Mouse (Mus musculus) limb, embryonic 14.5 days (tissue): Measurements from ENCODE around the gene Gse1. TPM values are rescaled to one million over a fixed set of nuclear protein-coding genes. Genes with fewer than 3 reads are reported as not detected.

Experiments
- ATAC-seq: fragments of 200-750 bp; cut with Nextera tagmentation; 2 replicates; pipeline ENCODE4 v1.8.0; 2017; ENCODE audit warnings: low read depth, moderate number of reproducible peaks, moderate TSS enrichment; ENCODE audit not compliant: low FRiP score
- DNase-seq: peaks from one replicate; pipeline ENCODE4 v3.0.0-alpha.2; 2015; ENCODE audit warnings: low spot score
- H3K27ac ChIP-seq: fragments of 300-500 bp; sonication (generic); replicated peaks from 2 replicates; pipeline ENCODE4 v1.5.1; 2014; ENCODE audit warnings: low read depth, mild to moderate bottlenecking, low read length, moderate library complexity, mixed read lengths
- H3K27me3 ChIP-seq: fragments of 300-500 bp; sonication (generic); 2 replicates; pipeline ENCODE4 v1.6.1; 2014; ENCODE audit warnings: low read length, mixed read lengths; ENCODE audit not compliant: control insufficient read depth, insufficient read depth
- H3K36me3 ChIP-seq: fragments of 300-500 bp; sonication (generic); 2 replicates; pipeline ENCODE4 v1.6.1; 2014; ENCODE audit warnings: mild to moderate bottlenecking, low read length, moderate library complexity, mixed read lengths; ENCODE audit not compliant: control insufficient read depth, insufficient read depth
- H3K4me1 ChIP-seq: fragments of 300-500 bp; sonication (generic); 2 replicates; pipeline ENCODE4 v1.6.1; 2014; ENCODE audit warnings: antibody characterized with exemption, low read length, mixed read lengths; ENCODE audit not compliant: control insufficient read depth, insufficient read depth
- H3K4me2 ChIP-seq: fragments of 300-500 bp; sonication (generic); replicated peaks from 2 replicates; pipeline ENCODE4 v1.6.1; 2014; ENCODE audit warnings: low read depth, mild to moderate bottlenecking, low read length, moderate library complexity; ENCODE audit not compliant: severe bottlenecking
- H3K4me3 ChIP-seq: fragments of 300-500 bp; sonication (generic); replicated peaks from 2 replicates; pipeline ENCODE4 v1.5.1; 2014; ENCODE audit warnings: low read length
- H3K9ac ChIP-seq: fragments of 300-500 bp; sonication (generic); 2 replicates; pipeline ENCODE4 v1.6.1; 2014; ENCODE audit warnings: mild to moderate bottlenecking, low read depth, low read length, moderate library complexity; ENCODE audit not compliant: severe bottlenecking
- H3K9me3 ChIP-seq: fragments of 300-500 bp; sonication (generic); 2 replicates; pipeline ENCODE4 v1.6.1; 2016; ENCODE audit warnings: low read length; ENCODE audit not compliant: control insufficient read depth
- POLR2A ChIP-seq: fragments of 200-500 bp; IDR thresholded peaks from 2 replicates; pipeline ENCODE4 v1.8.0; 2012; ENCODE audit warnings: inconsistent platforms, mild to moderate bottlenecking, moderate library complexity, borderline replicate concordance; ENCODE audit not compliant: insufficient read depth, insufficient read length; ENCODE audit errors: extremely low read depth
- WGBS: fragments of 180-500 bp; shearing (Covaris S2); extraction: QIAGEN DNeasy Blood & Tissue Kit; methylation state at CpG from one replicate; pipeline ENCODE4 v1.1.7; 2014; 5-methylcytosine and 5-hydroxymethylcytosine counted together
- polyA plus RNA-seq, 2 experiments: library from polyadenylated mRNA; depleted of rRNA in 1 of 2; stranded (reverse) in 1 of 2; unstranded in 1 of 2; fragments of >200 nt; fragmentation: Nextera tagmentation in 1 of 2; extraction: Ambion mirVana in 1 of 2; gene quantifications; 2 replicates each; pipeline versions ENCODE4 v1.2.1 to v1.2.3; 2012 to 2014

Gse1 gene
- polyA plus RNA-seq, 2 experiments: 10.3 to 32.6 TPM

- TF ChIP-seq POLR2A: no peak
- Histone ChIP-seq H3K27ac (no peak overlapping the region), H3K9ac (no peak overlapping the region), H3K4me1 (peaks cover 70% of the 10 kb centered on the region), H3K4me3 (no peak overlapping the region), H3K9me3 (no peaks in the 10 kb centered on the region), H3K27me3 (no peaks in the 10 kb centered on the region), H3K4me2 (peak overlapping the region; percentile 20; the same call in 1 of the 2 replicates), H3K36me3 (no peaks in the 10 kb centered on the region)
- ATAC-seq: no peak
- WGBS: 22% methylated on average over 21 of the region's 21 CpGs
- DNase-seq: no peak
Measured at GRCm38 (mm10) chr8:120261338-120262120, 33.3 kb downstream of the Gse1 start.

GRCm38 (mm10) chr8:120263879-120264278, 35.6 kb downstream of the Gse1 start:
- ATAC-seq (no peak), DNase-seq (no peak)
- H3K27me3 ChIP-seq: no peaks in the 10 kb centered on the region
- H3K4me2 ChIP-seq: no peak overlapping the region
- WGBS: 80% methylated on average over 5 of the region's 5 CpGs
- H3K4me3 ChIP-seq: no peak overlapping the region
- H3K9ac ChIP-seq: no peak overlapping the region
- peaks cover 85% of the 10 kb centered on the region for H3K4me1 ChIP-seq
- H3K36me3 ChIP-seq: no peaks in the 10 kb centered on the region
- H3K27ac ChIP-seq: no peak overlapping the region; the same call in 1 of the 2 replicates
- TF ChIP-seq POLR2A: no peak
- H3K9me3 ChIP-seq: no peaks in the 10 kb centered on the region

- WGBS: 13% methylated on average over 13 of the region's 13 CpGs
- peaks cover 85% of the 10 kb centered on the region for H3K4me1 ChIP-seq
- H3K27me3 ChIP-seq: no peaks in the 10 kb centered on the region
- H3K9me3 ChIP-seq: no peaks in the 10 kb centered on the region
- H3K9ac ChIP-seq: peak overlapping the region; percentile 34
- TF ChIP-seq POLR2A: no peak
- peak overlapping the region; percentile 43 for H3K4me2 ChIP-seq
- H3K27ac ChIP-seq: peak overlapping the region; percentile 88
- H3K36me3 ChIP-seq: no peaks in the 10 kb centered on the region
- peak overlapping the region; percentile 14; the same call in 1 of the 2 replicates for H3K4me3 ChIP-seq
- DNase-seq (no peak), ATAC-seq (no peak)
Measured at GRCm38 (mm10) chr8:120264388-120264943, 36.2 kb downstream of the Gse1 start.

GRCm38 (mm10) chr8:120264944-120265453, 36.7 kb downstream of the Gse1 start:
- 14% methylated on average over 15 of the region's 16 CpGs for WGBS
- peak; percentile 94 for DNase-seq

GRCm38 (mm10) chr8:120265471-120265870, 37.2 kb downstream of the Gse1 start:
- H3K4me2 ChIP-seq: peak overlapping the region; percentile 43
- H3K9ac ChIP-seq: no peak overlapping the region
- DNase-seq (peak; percentile 61), ATAC-seq (peak; percentile 27)
- no peaks in the 10 kb centered on the region for H3K9me3 ChIP-seq
- WGBS: 0% methylated on average over 4 of the region's 4 CpGs
- peak overlapping the region; percentile 88 for H3K27ac ChIP-seq
- no peaks in the 10 kb centered on the region for H3K36me3 ChIP-seq
- H3K27me3 ChIP-seq: no peaks in the 10 kb centered on the region
- no peak overlapping the region for H3K4me3 ChIP-seq
- peaks cover 88% of the 10 kb centered on the region for H3K4me1 ChIP-seq
- TF ChIP-seq POLR2A: no peak

More at GRCm38 (mm10) chr8:120264944-120265453, 36.7 kb downstream of the Gse1 start:
- H3K9me3 ChIP-seq: no peaks in the 10 kb centered on the region
- no peaks in the 10 kb centered on the region for H3K36me3 ChIP-seq
- peak overlapping the region; percentile 43 for H3K4me2 ChIP-seq
- H3K4me1 ChIP-seq: peaks cover 86% of the 10 kb centered on the region
- peak overlapping the region; percentile 34 for H3K9ac ChIP-seq
- peak overlapping the region; percentile 14; the same call in 1 of the 2 replicates for H3K4me3 ChIP-seq
- H3K27me3 ChIP-seq: no peaks in the 10 kb centered on the region
- peak; percentile 85 for ATAC-seq
- no peak for TF ChIP-seq POLR2A
- peak overlapping the region; percentile 88 for H3K27ac ChIP-seq
